Mouse (Mus musculus): ENCODE measurements at regions not wholly inside any gene's neighbourhood (a gene's known extent, or its start where the extent isn't known, plus 50 kb on each side); places are given as distances from the start of the nearest gene placed in this dataset.

DNA sequence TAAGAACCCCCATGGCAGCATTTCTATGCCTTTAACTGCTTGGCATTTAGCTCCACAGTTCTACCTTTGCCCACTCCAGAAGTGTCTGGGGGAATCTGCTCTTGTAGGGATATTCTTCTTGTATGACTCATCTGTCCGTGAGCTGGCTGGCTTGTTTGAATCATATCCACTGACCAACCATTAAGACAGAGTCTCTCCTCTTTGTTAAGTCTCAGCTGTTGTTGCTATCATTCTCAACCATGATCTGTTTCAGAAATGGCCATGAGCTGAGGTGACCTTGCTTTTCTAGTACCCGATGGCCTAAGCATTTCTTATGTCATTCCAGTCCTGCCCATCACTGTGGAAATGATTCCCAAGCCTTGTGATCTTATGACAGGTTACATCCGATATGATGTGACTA lies 161.8 kb downstream of the 4930564D02Rik start:
- no peak for DNase-seq

DNA sequence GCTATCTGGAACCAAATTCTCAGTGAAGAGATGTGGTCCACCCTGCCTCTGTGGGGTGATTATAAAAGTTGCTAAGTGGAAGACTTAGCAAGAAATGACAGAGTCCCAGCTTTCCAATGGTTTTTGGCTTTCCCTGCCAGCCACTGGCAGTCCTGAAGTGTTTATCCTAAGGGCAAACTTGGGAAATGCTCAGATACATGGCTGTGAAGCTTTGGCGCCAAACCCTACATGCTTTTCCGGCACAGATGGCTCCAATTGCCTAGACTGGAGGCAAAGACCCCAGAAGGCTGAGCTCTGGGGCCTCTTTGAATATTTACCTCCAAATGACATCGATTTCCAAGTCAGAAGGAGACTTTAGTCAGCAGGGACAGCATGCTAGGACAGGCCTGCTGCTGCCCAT lies 174.4 kb downstream of the 4930564D02Rik start:
- DNase-seq: no peak

DNA sequence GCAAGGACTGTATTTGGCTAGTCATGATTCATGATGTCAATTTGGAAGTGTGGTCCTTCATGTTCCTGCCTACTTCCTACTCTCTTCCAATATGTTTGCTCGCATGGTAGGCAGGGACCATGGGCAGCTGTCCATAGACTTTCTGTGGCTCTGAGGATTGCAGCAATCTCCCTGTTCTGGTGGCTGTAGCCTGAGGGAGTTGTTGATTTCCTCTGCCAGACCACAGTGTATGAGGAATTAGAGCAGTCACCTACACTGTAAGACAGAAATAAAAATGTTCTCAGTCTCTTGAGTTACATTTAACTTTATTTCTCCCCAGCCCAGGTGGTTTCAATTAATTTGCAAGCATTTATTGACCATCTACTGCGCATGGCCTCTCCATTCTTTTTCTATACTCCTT lies 190.5 kb downstream of the 4930564D02Rik start:
- no peak for DNase-seq

DNA sequence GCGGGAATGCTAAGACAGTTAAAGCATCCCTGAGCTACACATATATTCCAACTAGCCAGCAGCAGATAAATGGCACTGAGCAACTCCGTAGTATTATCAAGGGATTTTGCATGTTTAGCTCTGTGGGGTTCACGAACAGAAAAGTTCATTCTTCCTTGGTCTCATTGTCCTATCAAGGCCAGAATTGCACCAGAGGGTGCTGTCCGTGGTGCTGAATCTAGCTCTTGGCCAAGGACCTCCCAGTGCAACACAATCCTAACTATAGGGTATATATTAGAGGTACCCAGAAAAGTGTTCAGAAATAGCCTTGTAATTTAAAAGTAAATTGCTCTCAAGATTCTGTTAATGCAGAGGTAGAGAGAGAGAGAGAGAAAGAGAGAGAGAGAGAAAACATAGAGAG lies 176.9 kb upstream of the Kcnd3 start:
- DNase-seq: peak; percentile 60 to 75

DNA sequence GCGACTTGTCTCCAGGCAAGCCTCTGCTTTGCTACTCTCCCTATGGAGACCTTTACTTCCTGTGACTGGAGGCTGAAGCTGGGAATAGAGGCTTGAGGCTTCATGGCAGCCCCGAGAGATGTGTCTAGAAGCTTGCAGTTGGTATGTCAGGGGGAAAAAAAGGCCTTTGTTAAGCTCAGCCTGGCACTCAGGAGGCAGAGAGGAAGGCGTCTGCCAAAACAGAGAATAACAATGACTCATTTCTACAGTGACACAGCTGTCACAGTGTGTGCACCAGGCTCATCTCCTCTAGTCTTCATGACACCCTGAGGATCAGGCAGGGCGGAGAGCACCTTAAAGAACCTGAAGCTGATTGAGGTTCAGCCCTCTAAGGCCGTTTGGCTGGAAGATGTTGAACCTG lies 171.2 kb upstream of the Kcnd3 start:
- no peak for DNase-seq

DNA sequence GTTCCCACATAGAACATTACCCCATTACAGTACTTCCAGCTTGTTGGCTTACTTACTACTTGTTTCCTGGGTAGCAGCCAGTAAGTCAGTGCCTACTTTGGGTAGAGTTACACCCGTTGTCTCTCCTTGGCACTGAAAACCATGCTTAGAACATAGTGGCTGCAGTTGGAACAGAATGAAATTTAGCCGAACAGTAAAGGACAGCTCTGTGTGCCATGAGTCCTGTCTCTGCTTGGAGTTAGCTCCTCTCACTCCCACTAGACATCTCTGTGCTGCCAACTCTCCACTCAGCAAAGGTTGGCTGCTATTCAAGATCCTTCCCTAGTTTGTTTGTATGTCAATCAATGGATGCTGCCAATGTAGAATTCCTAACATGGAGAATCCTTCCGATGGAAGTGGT lies 170.4 kb upstream of the Kcnd3 start:
- no peak for DNase-seq

DNA sequence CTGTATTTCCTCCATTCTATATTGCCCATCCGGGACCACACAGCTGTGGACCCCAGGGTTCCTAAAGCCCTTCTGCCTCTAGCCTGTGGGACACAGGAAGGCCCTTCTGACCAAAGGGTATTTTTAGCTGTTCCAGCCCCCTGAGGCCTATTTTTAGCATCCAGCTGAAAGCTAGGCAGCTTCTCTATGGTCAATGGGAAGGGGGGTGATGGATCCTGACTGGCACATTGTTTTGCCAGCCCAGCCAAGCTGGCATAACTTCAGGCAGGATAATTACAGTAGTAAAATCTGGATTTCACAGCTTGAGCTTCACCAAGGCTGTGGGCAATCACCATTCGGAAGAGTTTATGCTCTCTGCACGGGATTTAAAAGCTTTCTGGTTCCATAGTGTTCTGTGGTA lies 153.9 kb upstream of the Kcnd3 start:
- DNase-seq: no peak

DNA sequence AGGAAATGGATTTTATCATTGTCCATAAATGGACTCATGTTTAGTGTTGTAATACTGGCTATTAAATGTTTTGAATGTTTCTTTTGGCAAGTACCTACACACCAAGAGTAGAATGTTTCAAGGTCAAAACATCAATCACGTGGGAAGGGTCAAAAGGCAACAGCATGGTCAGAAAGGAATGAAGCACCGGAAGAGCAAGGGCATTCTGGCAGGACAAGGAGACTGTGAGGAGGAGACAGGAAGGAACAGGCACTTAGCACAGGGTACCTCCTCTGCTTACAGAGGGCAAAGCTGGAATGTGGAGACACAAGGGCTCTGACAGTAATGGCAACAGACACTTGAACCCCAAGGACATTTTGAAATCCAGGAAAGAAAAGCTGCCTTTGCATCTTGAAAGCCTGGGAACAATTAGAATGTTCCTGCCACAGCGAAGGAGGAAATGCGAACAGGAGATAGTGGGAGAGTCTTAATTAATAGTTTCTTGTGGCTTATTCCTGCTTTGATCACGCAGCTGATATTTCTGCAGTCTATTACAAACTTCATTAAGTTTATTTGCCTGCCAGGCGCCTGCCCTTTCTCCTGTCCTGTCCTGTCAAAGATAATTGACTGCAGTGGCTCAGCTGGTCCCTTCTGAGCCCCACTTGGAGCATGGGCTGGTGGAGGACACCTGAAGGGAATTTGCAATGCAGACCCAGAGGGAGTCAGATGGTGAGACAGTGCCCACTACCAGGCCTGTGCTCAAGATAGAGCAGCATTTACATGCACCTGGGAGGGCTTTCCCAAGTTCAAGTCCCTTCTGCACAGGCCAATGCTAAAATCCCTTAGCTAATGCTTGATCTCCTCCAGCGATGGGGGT lies 151.2 kb upstream of the Kcnd3 start:
- DNase-seq: peak in 1 of 2 experiments; percentile 18

DNA sequence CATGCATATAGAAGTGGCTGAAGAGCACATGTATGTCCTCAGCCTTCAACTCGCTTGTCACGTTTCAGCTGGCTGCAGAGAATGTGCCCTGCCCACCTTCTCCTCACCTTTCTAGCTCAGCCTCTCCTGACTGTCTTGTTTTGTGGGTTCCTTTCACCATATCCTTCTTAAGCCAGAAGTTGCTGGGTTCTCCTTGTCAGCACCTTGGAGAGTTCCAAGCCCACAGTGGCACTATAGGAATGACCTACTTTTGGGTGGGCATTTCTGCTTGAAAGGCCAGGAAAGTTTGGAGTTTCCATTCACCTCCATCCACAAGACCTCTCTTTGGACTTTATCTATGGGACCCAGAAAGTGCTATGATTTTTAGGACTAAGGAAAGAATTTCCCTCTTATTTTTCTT lies 144.5 kb upstream of the Kcnd3 start:
- no peak for DNase-seq

DNA sequence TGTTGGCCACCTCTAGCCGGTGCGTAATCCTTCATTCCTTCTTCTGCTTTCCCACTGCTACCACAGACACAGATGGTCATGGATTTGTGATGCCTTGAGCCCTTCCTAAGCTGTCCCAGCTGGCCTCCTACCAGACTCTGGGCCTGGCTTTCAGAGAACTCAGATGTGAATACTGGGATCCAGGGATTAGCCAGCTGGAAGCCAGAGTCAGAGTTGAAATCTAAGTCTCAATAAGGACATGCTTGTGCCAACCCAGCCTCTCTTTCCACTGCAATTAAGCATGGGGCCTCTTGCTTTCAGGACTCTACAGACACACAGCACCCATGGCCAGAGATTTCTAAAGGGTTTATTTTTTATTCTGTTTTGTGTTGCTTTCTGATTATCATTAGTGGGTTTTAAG lies 143.1 kb upstream of the Kcnd3 start:
- no peak for DNase-seq

DNA sequence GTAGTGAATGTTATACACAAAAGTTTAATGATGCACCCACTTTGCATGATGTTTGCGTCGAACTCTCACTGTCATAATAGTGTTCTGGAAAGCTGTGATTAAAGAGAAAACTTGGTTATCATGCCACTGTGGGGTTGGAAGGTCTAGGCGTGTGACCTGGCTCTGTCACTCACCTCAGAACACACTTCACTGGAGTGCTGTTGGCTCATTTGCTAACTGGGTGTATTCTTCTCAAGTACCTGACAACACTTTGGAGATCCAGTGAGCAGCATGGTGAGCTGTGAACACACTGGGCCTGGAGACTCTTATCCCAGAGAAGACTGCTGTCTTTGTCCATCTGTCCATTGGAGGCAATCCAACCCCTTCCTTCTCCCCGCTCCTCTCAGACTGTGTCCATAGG lies 98.9 kb upstream of the Kcnd3 start:
- DNase-seq: no peak

DNA sequence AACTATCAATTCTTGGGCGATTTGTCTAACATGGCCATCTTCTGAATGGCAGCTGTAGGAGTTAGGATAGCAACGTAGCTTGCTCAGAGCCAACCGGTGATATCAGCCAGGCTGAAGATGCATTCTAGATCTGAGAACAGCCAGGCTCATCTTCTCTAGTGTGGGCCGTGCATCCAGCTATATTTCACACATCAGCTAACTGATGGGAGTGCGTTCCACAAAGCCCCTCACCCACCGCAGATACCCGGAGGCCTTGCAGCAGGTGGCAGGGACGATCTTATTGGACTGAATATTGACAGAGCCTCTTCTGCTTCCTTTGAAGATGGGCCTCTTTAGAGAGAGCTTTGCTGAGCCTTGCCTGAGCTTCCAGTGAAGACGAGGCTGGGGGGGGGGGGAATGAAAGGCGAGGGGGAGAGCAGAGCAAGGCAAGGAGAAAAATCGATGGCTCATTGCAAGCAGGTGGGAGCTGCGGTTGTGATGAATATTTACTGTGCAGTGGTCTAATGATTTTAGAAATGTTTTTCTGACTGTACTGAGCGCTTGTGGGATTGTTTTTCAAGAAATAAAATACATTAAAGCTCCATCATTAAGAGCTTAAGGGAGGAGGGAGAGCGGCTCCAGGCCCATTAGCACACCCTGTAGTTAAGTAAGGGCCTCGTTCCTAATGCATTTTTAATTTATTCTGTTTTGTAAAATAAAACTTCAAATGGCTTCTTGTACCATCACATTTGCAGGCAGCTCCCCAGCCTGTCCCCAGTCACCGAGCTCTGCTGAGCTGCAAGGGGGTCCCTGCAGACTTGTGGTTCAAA lies 97.8 kb upstream of the Kcnd3 start:
- DNase-seq: no peak

DNA sequence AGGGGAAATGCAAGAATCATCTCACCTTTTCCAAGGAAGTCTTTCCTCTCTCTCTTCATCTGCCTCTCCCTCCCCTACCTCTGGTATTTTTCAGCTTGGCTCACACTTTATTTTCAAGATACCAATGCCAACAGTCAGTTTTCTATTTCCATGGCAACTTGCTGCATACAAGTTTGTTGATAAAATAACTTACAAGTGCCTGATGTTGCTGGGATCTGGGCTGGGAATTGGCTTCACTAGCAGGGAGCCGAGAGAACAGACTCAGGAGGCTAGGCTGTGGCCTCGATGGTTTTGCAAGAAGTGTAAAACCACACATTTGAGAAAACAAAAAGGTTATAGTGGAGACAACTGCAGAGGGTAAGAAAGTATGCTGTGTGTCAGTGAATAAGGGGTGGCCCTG lies 94.6 kb upstream of the Kcnd3 start:
- no peak for DNase-seq

DNA sequence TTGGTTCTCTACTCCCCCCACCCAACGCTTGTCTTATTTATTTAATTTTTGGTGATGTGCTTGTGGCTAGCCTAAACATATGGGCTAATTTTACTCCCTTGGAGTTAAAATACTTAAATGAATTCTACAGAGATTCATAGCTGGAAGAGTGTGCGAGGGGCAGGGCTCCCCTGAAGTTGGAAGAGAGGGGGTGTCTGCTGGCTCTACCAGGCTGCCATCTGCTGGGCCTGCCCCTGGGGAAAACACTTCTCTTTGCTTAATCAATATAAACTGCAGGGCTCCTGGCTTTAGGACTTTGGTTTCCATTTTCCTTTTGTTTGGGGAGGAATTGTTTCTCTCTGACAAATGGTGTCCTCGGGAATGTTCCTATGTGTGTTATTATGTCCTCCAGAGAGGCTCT lies 92.5 kb upstream of the Kcnd3 start:
- no peak for DNase-seq

DNA sequence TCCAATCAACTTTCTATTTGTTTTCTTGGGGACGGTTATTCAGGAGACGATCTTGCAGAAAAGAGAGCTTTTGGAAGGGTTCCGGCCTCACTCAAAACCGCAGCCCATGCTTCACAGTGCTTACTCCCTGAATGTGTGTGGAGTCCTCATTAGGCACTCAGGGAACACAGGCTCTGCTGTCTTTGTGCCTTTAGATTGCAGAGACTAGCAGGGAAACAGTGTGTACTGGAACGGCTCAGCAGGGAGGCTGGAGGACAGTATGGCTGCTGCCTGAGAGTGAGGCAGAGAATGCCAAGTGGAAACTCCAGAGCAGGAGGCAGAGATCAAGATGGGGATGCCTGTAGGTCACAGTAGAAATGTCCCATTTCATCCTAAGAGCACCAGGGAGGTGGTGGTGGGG lies 87.4 kb upstream of the Kcnd3 start:
- DNase-seq: no peak

DNA sequence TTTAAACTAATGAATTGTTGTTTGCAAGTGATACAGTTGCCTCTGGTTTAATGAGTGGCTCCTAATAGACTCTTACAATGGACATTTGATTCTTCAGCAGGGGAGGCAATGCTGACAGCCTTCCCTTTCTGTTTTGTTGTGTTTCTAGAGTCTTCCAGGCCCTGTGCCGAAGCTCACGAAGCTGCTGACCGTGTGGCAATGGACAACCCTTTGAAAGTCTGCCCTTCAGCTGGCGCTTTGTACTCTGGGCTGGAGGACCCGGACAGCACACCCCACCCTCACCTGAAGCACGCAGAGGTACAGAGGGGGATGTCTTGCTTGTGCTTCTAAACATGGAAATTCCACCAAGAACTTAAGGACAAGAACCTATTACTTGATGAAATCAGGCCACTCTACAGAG lies 85.3 kb upstream of the Kcnd3 start:
- no peak for DNase-seq

DNA sequence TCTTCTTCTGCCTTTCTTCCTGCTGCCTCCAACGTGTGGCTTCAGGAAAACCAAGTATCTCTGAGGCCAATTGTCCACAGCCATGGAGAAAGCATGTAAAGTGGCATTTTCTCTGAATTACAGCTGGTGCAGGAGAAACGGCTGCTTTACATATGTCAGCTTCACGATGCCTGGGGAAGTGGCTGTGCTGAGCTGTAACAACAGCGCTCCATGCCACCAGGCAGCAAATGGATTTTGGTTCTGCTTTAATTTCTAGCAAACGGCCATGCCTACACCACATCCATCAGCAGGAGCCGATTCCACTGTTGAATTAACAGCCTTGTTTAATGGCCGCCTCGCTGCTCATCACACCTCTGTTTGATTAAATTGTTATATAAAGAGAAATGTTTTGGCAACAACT lies 84.2 kb upstream of the Kcnd3 start:
- no peak for DNase-seq

DNA sequence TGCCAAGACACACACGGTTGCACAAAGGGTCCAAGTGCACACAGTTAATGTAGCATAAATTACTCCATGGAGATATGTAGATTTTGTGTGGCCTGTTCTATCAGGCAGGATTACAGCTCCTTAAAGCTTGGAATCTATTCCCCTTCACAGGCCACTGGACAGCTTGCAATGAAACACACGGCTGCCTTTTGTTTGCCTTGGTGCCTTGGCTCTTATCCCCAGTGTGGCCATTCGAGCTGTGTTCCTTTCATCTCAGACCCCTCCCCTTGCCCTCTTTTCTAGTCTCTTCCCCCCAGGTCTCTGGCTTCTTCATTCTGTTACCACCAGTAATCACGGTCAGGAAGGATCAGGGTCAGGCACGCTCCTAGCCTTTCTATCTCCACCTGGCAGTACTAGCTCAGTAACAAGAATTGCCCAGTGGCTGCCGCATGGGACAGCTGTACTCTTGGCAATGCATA lies 79.7 kb upstream of the Kcnd3 start:
- DNase-seq: no peak

DNA sequence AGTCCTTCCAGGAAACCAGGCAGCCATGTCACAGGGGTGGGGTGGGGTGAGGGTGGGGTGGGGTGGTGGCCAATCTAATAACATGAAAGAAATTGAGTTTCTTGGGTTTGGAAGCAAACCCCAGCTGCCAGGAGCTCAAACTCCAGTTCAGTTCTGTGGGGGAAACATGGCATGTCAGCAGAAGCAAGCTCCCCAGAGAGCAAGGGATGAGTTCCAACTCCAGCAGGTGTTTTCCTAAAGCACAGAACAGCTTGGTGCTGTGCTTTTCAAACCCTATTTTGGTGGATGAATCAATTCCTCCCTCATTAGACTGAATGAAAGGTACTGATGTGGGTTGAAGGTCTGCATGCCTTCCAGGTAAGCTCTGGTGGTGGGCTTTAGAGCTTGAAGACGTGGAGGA lies 77.8 kb upstream of the Kcnd3 start:
- no peak for DNase-seq

DNA sequence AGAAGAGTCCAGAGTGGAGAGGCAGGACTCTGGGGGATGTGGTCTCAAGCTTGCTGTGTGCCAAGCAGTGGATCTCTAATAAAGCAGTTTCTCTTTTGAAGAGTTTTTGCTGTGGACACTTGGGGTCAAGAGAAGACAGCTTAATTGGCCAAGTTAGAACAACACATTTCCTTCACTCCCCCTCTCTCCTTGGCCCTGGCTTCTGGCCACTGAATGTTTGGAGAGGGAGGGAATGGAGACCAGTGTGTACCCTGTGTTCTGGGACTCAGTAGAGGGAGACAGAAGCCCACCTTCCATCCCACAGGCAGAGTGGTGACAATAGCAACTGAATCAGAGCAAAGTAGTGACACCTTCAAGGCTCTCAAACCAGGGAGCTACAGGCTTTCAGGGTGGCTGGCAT lies 77.3 kb upstream of the Kcnd3 start:
- DNase-seq: peak in 1 of 2 experiments; percentile 39

DNA sequence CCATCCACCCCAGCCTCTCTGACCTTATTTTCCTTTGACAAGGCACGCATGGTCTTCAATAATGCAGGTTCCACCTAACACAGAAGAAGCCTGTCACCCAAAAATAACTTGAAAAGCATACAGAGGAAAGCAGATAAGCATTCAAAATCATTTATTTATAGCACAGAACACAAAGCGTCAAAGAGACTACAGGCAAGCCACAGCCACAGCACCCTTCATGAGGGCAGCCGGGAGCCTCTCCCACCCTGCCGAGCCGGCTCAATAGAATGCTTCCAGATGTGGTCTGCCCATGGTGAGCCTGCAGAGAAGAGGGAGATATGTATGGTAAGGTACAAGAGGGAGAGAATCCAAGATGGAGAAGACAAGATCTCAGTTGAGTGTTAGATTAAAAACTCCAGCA lies 76.7 kb upstream of the Kcnd3 start:
- DNase-seq: no peak

DNA sequence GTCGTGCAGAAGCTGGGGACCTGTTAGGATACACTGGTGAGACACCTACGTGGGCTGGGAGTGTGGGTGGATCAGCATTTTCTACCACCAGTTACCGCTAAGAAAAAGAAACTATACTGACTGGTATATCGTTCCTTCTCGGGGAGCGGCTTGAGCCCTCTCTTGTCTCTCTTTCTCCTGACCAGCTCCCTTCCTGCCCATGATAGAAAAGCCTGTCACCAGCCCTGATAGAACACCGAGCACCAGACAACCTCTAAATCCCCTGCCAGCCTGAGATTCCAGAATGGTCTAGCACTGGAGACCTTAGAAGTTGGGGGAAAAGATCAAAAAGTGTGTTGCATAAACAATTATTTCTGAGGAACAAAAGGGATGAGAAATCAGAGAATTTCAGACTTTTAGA lies 76.3 kb upstream of the Kcnd3 start:
- no peak for DNase-seq

DNA sequence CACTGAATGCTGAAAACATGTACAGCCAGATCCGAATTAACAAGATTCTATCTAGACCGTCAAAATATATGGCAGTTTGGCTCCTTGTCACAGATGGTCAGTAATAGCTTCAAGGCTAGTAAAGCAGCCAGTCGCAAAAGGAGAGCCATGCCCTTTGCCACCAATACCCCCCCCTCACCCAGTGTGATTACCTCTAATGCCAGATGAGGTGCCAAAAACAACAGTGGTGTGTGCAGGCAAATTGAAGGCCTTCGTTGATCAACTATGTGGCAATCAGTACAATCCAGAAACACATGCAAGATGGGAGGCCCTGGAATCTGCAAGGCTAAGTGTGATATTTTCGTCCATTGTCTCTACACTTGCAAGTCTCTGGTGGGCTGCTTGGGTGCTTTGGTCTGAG lies 75.8 kb upstream of the Kcnd3 start:
- no peak for DNase-seq

DNA sequence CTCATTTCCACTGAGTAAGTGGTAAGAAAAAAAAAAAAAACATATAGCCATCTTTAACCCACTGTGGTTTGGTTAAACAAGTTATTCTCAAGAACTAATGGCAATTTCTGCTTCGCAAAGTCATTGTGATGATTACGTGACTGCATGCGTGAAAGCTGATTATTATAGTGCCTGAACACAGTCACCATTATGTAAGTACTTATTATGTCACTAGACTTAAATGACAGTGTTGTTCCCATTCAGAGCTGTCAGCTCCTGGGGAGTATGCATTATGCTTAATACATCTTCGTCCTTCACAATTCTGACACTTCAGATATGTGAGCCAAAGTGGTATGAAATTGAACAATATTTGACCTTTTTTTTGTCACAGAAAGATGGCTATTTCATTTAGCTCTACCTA lies 71.3 kb upstream of the Kcnd3 start:
- DNase-seq: no peak
